Mouse (Mus musculus) small intestine, adult 2 months (tissue): ENCODE measurements at regions not wholly inside any gene's neighbourhood (a gene's known extent, or its start where the extent isn't known, plus 50 kb on each side); places are given as distances from the start of the nearest gene placed in this dataset.

Experiments
- H3K27ac ChIP-seq: fragments of 200-500 bp; 2 replicates; pipeline ENCODE4 v1.5.1; 2012; ENCODE audit warnings: low read depth, low read length, control low read depth, inconsistent platforms; ENCODE audit not compliant: insufficient read depth
- H3K27me3 ChIP-seq: fragments of 200-500 bp; 2 replicates; pipeline ENCODE4 v1.6.1; 2012; ENCODE audit warnings: mild to moderate bottlenecking, moderate library complexity, low read length, inconsistent platforms; ENCODE audit not compliant: control insufficient read depth, insufficient read depth
- H3K36me3 ChIP-seq: fragments of 200-500 bp; 2 replicates; pipeline ENCODE4 v1.6.1; 2012; ENCODE audit warnings: mild to moderate bottlenecking, low read length, control low read depth, inconsistent platforms; ENCODE audit not compliant: control insufficient read depth, insufficient read depth
- H3K4me1 ChIP-seq: fragments of 200-500 bp; 2 replicates; pipeline ENCODE4 v1.6.1; 2012; ENCODE audit warnings: low read length, inconsistent platforms, mixed read lengths; ENCODE audit not compliant: control insufficient read depth, insufficient read depth, insufficient read length
- H3K4me3 ChIP-seq: fragments of 200-500 bp; 2 replicates; pipeline ENCODE4 v1.5.1; 2012; ENCODE audit warnings: low read depth, mild to moderate bottlenecking, control low read depth, inconsistent platforms, low read length, moderate library complexity
- CTCF ChIP-seq: fragments of 200-500 bp; IDR thresholded peaks from 2 replicates; pipeline ENCODE4 v1.5.1; 2012; ENCODE audit warnings: low read depth, mild to moderate bottlenecking, control low read depth, inconsistent platforms, low read length, moderate library complexity, mixed read lengths; ENCODE audit not compliant: insufficient replicate concordance, insufficient read length; ENCODE audit errors: extremely low read depth
- POLR2A ChIP-seq: fragments of 200-500 bp; IDR thresholded peaks from 2 replicates; pipeline ENCODE4 v1.6.1; 2012; ENCODE audit warnings: low read depth, mild to moderate bottlenecking, control low read depth, inconsistent platforms, low read length, moderate library complexity
- WGBS: fragments of 180-500 bp; shearing (Covaris S2); methylation state at CpG from one replicate; pipeline ENCODE4 v1.1.7; 2018; 5-methylcytosine and 5-hydroxymethylcytosine counted together

DNA sequence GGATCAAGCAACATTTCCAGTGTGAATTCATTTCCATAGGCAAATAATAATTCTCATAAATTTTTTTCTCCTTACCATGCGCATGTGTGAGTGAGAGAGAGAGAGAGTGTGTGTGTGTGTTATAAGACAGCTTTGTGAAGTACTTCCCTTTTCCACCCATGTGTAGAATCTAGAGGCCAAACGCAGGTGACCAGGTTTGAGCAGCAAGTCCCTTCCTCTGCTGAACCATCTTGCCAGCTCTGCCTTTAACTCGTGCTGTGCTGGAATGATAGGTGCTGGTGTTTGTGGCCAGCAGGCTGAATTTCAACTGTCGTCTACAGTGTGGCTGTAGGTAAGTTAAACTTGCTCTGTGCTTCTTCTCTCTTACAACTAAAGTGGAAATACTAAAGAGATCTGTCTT is 277.5 kb downstream of the Cog6 start:
- Histone ChIP-seq H3K27ac (no peak overlapping the region), H3K27me3 (no peaks in the 10 kb centered on the region), H3K36me3 (no peaks in the 10 kb centered on the region), H3K4me3 (no peak overlapping the region), H3K4me1 (no peaks in the 10 kb centered on the region)
- 66% methylated on average over 4 of the region's 4 CpGs for WGBS
- no peak for TF ChIP-seq CTCF
- no peak for TF ChIP-seq POLR2A

DNA sequence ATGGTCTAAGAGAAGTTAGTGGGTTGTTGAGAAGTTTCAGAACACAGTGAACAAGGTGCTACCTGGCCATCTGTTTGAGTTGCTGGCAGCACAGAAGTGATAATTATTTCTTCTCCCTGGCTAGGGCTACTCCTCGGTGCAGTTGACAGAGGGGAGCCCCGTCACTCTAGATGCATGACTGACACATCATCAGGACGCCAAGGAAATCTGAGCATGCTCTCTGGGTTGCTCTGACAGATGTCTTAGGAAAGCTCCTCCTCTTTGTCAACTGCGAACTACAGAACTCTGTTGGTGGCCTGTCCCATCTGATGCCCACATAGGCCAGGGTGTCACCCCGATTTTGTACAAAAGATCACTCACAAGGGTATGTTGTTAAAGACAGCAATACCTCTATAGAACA is 278.7 kb downstream of the Cog6 start:
- H3K27ac ChIP-seq = no peak overlapping the region
- no peaks in the 10 kb centered on the region for H3K4me1 ChIP-seq
- no peak overlapping the region for H3K4me3 ChIP-seq
- WGBS = 68% methylated on average over 5 of the region's 5 CpGs
- H3K36me3 ChIP-seq = no peaks in the 10 kb centered on the region
- TF ChIP-seq POLR2A (no peak), CTCF (no peak)
- H3K27me3 ChIP-seq = no peaks in the 10 kb centered on the region

DNA sequence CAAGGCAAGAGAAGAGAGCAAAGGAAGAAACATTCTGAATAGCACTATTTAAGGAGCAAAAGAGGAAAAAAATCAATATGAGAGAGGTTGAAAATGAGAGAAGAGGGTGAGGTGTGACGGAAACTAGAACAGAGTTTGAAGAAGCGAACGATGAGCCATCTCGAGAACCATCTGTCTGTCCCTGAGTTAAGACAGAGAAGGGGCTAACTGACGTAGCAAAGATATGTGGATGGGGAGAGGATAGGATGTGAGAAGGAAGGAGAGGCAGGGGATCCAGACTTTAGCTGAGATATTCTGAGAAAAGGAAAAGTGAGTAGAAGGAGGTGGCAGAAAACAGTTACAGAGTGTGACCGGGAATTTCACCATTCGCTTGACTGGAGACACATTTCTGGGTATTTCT is 281.1 kb downstream of the Cog6 start:
- Histone ChIP-seq H3K4me1 (no peaks in the 10 kb centered on the region), H3K27me3 (no peaks in the 10 kb centered on the region), H3K27ac (no peak overlapping the region), H3K36me3 (no peaks in the 10 kb centered on the region), H3K4me3 (no peak overlapping the region)
- WGBS = 90% methylated on average over 7 of the region's 7 CpGs
- no peak for TF ChIP-seq POLR2A

DNA sequence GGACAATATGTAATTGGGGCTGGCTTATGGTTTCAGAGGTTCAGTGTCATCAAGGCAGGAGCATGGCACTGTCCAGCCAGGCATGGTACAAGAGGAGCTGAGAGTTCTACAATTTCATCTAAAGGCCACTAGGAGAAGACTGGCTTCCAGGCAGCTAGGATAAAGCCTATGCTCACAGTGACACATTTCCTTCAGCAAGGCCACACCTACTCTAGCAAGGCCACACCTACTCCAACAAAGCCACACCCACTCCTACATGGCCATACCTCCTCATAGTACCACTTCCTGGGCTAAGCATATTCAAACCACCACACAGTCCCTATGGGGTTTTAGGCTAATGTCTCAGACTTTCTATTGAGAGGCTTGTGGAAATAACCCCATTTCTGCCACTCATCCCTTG is 285.1 kb downstream of the Cog6 start:
- Histone ChIP-seq H3K4me3 (no peak overlapping the region), H3K27ac (no peak overlapping the region), H3K27me3 (no peaks in the 10 kb centered on the region), H3K4me1 (no peaks in the 10 kb centered on the region), H3K36me3 (no peaks in the 10 kb centered on the region)
- TF ChIP-seq CTCF (no peak), POLR2A (no peak)

DNA sequence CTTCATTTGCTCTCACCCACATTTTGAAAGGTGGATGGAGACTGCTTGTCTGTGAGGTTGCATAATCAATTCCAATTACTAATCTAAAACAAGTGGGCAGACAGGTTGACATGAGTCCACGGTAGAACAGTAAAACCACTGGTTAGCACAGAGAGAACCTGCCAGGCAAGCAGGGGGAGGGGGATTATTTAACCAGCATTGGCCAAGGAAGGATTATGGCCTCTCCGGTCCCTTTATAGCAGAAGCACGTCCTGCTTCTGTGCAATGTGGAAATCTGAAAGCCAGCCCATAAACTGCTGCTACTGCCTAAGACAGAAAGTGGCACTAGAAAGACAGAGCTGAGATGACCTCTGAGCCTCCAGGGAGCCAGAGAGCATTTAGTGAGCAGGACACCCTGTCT is 285.5 kb downstream of the Cog6 start:
- Histone ChIP-seq H3K4me3 (no peak overlapping the region), H3K27me3 (no peaks in the 10 kb centered on the region), H3K36me3 (no peaks in the 10 kb centered on the region), H3K4me1 (no peaks in the 10 kb centered on the region), H3K27ac (no peak overlapping the region)
- 69% methylated on average over 3 of the region's 3 CpGs for WGBS
- TF ChIP-seq POLR2A (no peak), CTCF (no peak)

DNA sequence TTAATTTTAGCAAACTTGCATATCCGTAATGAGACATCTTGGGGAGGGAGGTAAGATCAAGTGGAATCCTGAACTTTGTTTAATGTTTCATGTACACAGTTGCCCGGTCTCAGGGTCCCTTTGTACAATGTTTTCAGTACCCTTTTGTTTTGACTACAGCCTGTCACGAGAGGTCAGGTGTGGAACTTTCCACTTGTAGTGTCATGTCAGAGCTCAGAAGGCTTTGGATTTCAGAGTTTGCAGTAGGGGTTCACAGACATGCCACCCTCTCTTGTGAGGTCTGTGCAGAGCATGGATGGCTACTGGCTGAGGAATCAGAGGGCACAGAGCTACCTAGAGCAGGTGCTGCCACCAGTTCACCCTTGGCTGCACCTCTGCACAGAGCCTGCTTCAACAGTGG is 287.3 kb downstream of the Cog6 start:
- Histone ChIP-seq H3K4me3 (no peak overlapping the region), H3K36me3 (no peaks in the 10 kb centered on the region), H3K27ac (no peak overlapping the region), H3K27me3 (no peaks in the 10 kb centered on the region), H3K4me1 (no peaks in the 10 kb centered on the region)
- TF ChIP-seq CTCF (no peak), POLR2A (no peak)
- 84% methylated on average over 3 of the region's 3 CpGs for whole genome bisulfite sequencing

DNA sequence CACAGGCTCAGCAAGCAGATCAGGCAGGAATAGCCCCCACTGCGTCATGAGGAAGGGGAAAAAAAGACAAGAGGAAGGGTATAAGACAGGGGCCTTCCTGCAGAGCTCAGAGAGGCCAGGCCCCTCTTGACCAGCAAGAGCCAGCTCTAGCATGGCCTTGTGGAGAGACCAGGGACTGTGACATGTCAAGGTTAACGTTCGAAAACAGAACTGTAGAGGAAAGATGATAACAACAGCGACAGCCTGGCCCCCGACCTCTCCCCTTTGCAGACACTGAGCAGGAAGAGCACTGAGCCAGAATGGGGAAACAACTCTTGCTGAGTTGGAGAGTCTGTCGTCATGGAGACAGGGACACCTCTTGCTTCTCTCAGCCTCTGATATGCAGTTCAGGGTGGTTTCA is 288.2 kb downstream of the Cog6 start:
- no peak overlapping the region for H3K27ac ChIP-seq
- H3K36me3 ChIP-seq = no peaks in the 10 kb centered on the region
- no peak for TF ChIP-seq CTCF
- no peak for TF ChIP-seq POLR2A
- no peaks in the 10 kb centered on the region for H3K27me3 ChIP-seq
- H3K4me3 ChIP-seq = no peak overlapping the region
- no peaks in the 10 kb centered on the region for H3K4me1 ChIP-seq
- WGBS = 68% methylated on average over 6 of the region's 6 CpGs

DNA sequence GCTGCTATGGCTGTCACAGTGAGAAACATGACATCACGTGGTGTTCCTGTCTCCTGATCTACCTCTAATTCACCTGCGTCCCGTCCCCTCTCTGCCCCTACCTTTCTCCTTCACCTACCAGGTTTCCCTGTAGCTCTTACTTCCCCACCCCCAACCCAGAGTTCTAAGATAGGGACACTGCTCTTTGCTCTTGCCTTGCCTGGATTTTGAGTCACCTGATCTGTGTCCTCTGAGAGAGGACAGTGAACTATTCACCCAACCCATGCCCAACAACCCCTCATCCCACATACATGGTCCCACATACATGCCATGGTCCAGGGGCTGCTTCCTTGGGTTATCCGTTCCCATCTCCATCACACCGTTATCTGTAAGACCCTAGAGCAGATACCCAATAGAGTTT is 288.6 kb downstream of the Cog6 start:
- H3K27me3 ChIP-seq = no peaks in the 10 kb centered on the region
- no peaks in the 10 kb centered on the region for H3K36me3 ChIP-seq
- no peaks in the 10 kb centered on the region for H3K4me1 ChIP-seq
- H3K4me3 ChIP-seq = no peak overlapping the region
- H3K27ac ChIP-seq = no peak overlapping the region
- WGBS = 92% methylated on average over 5 of the region's 5 CpGs
- TF ChIP-seq POLR2A (no peak), CTCF (no peak)
